Mouse (Mus musculus) limb, embryonic 14.5 days (tissue): Measurements from ENCODE around the gene Atp1b1. TPM values are rescaled to one million over a fixed set of nuclear protein-coding genes. Genes with fewer than 3 reads are reported as not detected.

Source experiments
- ATAC-seq: fragments of 200-750 bp; cut with Nextera tagmentation; 2 replicates; pipeline ENCODE4 v1.8.0; 2017; ENCODE audit warnings: low read depth, moderate number of reproducible peaks, moderate TSS enrichment; ENCODE audit not compliant: low FRiP score
- DNase-seq: peaks from one replicate; pipeline ENCODE4 v3.0.0-alpha.2; 2015; ENCODE audit warnings: low spot score
- H3K27ac ChIP-seq: fragments of 300-500 bp; sonication (generic); replicated peaks from 2 replicates; pipeline ENCODE4 v1.5.1; 2014; ENCODE audit warnings: low read depth, mild to moderate bottlenecking, low read length, moderate library complexity, mixed read lengths
- H3K27me3 ChIP-seq: fragments of 300-500 bp; sonication (generic); 2 replicates; pipeline ENCODE4 v1.6.1; 2014; ENCODE audit warnings: low read length, mixed read lengths; ENCODE audit not compliant: control insufficient read depth, insufficient read depth
- H3K36me3 ChIP-seq: fragments of 300-500 bp; sonication (generic); 2 replicates; pipeline ENCODE4 v1.6.1; 2014; ENCODE audit warnings: mild to moderate bottlenecking, low read length, moderate library complexity, mixed read lengths; ENCODE audit not compliant: control insufficient read depth, insufficient read depth
- H3K4me1 ChIP-seq: fragments of 300-500 bp; sonication (generic); 2 replicates; pipeline ENCODE4 v1.6.1; 2014; ENCODE audit warnings: antibody characterized with exemption, low read length, mixed read lengths; ENCODE audit not compliant: control insufficient read depth, insufficient read depth
- H3K4me2 ChIP-seq: fragments of 300-500 bp; sonication (generic); replicated peaks from 2 replicates; pipeline ENCODE4 v1.6.1; 2014; ENCODE audit warnings: low read depth, mild to moderate bottlenecking, low read length, moderate library complexity; ENCODE audit not compliant: severe bottlenecking
- H3K4me3 ChIP-seq: fragments of 300-500 bp; sonication (generic); replicated peaks from 2 replicates; pipeline ENCODE4 v1.5.1; 2014; ENCODE audit warnings: low read length
- H3K9ac ChIP-seq: fragments of 300-500 bp; sonication (generic); 2 replicates; pipeline ENCODE4 v1.6.1; 2014; ENCODE audit warnings: mild to moderate bottlenecking, low read depth, low read length, moderate library complexity; ENCODE audit not compliant: severe bottlenecking
- H3K9me3 ChIP-seq: fragments of 300-500 bp; sonication (generic); 2 replicates; pipeline ENCODE4 v1.6.1; 2016; ENCODE audit warnings: low read length; ENCODE audit not compliant: control insufficient read depth
- POLR2A ChIP-seq: fragments of 200-500 bp; IDR thresholded peaks from 2 replicates; pipeline ENCODE4 v1.8.0; 2012; ENCODE audit warnings: inconsistent platforms, mild to moderate bottlenecking, moderate library complexity, borderline replicate concordance; ENCODE audit not compliant: insufficient read depth, insufficient read length; ENCODE audit errors: extremely low read depth
- WGBS: fragments of 180-500 bp; shearing (Covaris S2); extraction: QIAGEN DNeasy Blood & Tissue Kit; methylation state at CpG from one replicate; pipeline ENCODE4 v1.1.7; 2014; 5-methylcytosine and 5-hydroxymethylcytosine counted together
- polyA plus RNA-seq, 2 experiments: library from polyadenylated mRNA; depleted of rRNA in 1 of 2; stranded (reverse) in 1 of 2; unstranded in 1 of 2; fragments of >200 nt; fragmentation: Nextera tagmentation in 1 of 2; extraction: Ambion mirVana in 1 of 2; gene quantifications; 2 replicates each; pipeline versions ENCODE4 v1.2.1 to v1.2.3; 2012 to 2014

Gene Atp1b1
- polyA plus RNA-seq, 2 experiments: 11.3 to 12.7 TPM

DNA sequence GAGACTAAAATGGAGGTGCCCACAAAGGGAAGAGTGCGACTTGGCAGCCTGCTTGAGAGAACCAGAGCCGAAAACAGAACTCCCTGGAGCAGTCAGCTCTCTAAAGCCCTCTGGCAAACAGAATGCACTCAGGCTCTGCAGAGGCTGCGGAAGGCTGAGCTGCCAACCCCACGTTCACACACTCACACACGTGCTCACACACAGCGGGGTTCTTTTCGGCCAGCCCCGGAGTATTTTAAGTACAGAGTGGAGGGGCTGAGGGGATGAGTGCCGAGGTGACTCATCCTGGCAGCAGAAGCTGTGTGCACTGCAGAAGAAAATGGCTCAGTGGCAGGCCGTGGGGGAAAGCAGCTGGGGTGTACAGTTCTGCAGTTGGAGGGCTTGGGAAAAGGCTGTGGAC is 3.6 kb upstream of the Atp1b1 start:
- Histone ChIP-seq H3K9ac (no peak overlapping the region), H3K4me2 (no peak overlapping the region), H3K36me3 (no peaks in the 10 kb centered on the region), H3K4me3 (no peak overlapping the region), H3K9me3 (no peaks in the 10 kb centered on the region), H3K4me1 (peaks cover 5% of the 10 kb centered on the region), H3K27me3 (peaks cover 28% of the 10 kb centered on the region), H3K27ac (no peak overlapping the region)
- TF ChIP-seq POLR2A: no peak
- WGBS: 37% methylated on average over 10 of the region's 10 CpGs
- ATAC-seq (no peak), DNase-seq (no peak)

DNA sequence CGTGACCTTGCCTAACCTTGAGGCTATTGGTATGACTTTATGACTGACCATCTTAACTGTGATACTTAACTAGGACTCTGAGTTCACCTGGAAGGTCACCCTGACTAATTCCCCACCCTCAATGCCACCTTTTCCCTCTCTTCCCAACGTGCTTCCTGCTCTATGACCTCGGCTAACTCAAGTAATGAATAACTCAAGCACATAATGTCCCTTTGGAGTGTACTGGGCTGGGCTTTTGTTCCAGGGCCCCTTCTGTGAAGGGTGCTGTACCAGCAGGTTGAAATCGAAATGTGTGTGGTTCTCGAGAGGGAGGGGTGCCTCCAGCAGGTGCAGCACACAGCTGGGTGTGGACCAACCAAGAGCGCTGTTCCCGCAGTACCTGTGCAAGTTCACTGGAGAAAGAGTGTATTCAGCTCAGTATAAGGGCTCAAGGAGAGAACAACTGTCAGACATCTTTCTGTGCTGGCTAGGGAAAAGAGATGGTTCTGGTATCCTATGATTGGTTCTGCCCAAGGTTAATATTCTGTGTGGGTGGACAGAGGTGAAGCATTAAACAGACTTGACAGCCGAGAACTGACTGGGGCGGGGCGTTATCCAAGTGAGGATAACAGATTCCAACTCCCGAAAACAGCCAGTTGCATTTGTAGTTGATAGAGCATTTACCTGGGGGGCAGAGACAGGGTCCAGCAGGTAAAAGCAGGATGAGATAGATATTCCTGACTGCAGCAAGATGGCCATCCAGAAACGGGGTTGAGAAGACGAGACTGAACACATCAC is 3.0 kb upstream of the Atp1b1 start:
- no peak overlapping the region for H3K27ac ChIP-seq
- ATAC-seq (no peak), DNase-seq (no peak)
- TF ChIP-seq POLR2A: no peak
- no peak overlapping the region for H3K4me3 ChIP-seq
- peaks cover 5% of the 10 kb centered on the region for H3K4me1 ChIP-seq
- H3K9me3 ChIP-seq: no peaks in the 10 kb centered on the region
- H3K9ac ChIP-seq: no peak overlapping the region
- peaks cover 35% of the 10 kb centered on the region for H3K27me3 ChIP-seq
- H3K36me3 ChIP-seq: no peaks in the 10 kb centered on the region
- H3K4me2 ChIP-seq: no peak overlapping the region
- 72% methylated on average over 13 of the region's 13 CpGs for WGBS

DNA sequence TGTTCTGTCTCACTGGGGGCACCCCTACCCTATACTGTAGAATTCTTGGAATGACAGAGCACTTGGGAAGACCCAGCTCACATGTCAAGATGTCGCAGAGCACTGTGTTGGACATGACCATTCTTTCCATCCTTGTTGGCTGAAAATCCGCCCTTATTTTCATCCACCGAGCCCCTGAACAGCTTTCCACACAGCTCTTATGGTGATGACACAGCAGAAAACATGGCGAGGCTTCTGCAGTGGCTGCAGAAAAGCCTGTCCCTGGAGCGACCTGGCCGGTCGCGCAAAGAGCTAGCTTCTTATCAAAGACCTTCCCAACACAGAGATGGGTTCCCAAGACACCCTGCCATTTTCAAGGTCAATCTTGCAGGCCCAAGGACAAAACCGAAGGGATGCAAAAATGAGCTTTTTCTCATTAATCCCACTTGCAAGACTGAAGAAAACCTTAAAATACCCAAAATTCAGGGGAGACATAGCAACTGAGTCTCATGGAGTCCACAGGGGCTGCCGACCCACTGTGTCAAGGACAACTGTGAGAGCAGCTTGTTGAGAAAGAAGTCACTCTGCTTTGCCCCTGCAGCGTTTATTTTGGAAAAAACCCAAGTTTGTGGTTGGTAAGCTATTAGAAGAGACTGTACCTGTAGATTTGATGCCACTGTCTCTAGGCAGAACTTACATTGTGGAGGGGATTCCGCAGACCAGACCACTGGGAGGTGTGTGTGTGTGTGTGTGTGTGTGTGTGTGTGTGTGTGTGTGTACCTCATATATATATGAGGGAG is 1.2 kb upstream of the Atp1b1 start:
- no peak for TF ChIP-seq POLR2A
- H3K4me2 ChIP-seq: no peak overlapping the region
- DNase-seq (no peak), ATAC-seq (no peak)
- 57% methylated on average over 12 of the region's 12 CpGs for WGBS
- no peak overlapping the region for H3K9ac ChIP-seq
- H3K36me3 ChIP-seq: no peaks in the 10 kb centered on the region
- H3K27me3 ChIP-seq: peaks cover 41% of the 10 kb centered on the region
- H3K27ac ChIP-seq: no peak overlapping the region
- no peaks in the 10 kb centered on the region for H3K9me3 ChIP-seq
- peaks cover 11% of the 10 kb centered on the region for H3K4me1 ChIP-seq
- H3K4me3 ChIP-seq: no peak overlapping the region

DNA sequence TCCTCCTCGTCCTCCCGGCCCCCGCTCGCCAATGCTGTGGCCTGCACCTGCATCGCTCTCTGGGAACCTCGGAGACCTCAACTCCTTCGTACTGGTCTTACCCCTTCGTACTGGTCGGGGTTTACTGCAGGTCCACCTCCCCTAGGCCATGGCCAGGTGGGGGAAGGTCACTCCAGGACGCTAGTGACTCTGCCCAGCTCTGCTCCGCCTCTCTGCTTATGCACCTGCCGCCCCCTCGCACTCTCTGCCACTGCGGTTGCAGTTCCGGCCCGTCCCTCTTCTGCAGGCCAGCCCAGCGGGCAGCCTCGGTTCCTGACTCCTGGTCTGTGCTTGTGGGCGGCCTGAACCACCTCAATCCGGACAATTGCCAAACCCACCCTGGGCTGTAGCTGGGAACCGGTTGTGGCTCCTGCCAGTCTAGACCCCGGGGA is 481 bp upstream of the Atp1b1 start:
- Histone ChIP-seq H3K4me3 (peak overlapping the region; percentile 64), H3K27me3 (peaks cover 41% of the 10 kb centered on the region), H3K4me1 (peaks cover 11% of the 10 kb centered on the region), H3K9me3 (no peaks in the 10 kb centered on the region), H3K27ac (no peak overlapping the region), H3K4me2 (peak overlapping the region; percentile 80), H3K9ac (no peak overlapping the region), H3K36me3 (no peaks in the 10 kb centered on the region)
- DNase-seq: no peak
- TF ChIP-seq POLR2A: no peak
- 4% methylated on average over 20 of the region's 22 CpGs for WGBS
- ATAC-seq: peak; percentile 24; the same call in 1 of the 2 replicates

DNA sequence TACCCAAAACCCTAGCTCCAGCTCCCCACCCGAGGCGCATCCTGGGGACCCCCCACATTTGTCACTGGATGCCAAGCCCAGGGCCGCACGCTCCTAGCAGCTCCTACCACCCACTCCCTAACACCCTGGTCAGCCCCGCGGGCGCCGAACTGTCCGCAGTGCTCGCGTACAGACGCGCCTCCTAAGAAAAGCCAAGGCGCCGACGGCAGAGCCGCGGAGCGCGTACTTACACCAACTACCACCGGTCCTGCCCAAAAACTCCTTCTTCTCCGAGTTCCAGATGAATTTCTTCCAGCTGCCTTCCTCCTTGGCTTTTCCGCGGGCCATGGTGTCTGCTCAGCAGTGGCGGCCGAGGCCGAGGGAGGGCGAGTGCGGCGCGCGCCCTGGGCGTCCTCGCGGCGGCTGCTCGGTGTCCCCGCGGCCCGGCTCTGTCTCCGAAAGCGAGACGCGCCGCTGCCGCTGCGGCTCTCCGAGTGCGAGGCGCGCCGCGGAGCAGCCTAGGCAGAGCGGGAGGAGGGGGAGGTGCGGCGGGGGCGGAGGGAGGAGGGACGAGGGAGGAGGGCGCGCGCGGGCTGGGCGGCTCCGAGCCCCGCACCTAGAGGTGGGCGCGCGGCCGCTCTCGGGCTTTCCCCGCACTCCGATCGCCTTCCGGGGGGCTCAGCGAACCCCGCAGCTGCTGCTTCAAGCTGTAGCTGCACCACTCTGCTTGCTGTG is 467 bp downstream of the Atp1b1 start:
- Histone ChIP-seq H3K9ac (peak overlapping the region; percentile 52), H3K4me1 (peaks cover 11% of the 10 kb centered on the region), H3K4me3 (peak overlapping the region; percentile 64), H3K36me3 (no peaks in the 10 kb centered on the region), H3K9me3 (no peaks in the 10 kb centered on the region), H3K4me2 (peak overlapping the region; percentile 80), H3K27me3 (peaks cover 41% of the 10 kb centered on the region), H3K27ac (peak overlapping the region; percentile 29; the same call in 1 of the 2 replicates)
- WGBS: under 1% methylated on average over 48 of the region's 76 CpGs
- DNase-seq: peak; percentile 47
- TF ChIP-seq POLR2A: no peak
- ATAC-seq: peak; percentile 91
